Comparison of ENCODE assay signal across 16 mouse cellular contexts in the genomic region with DNA sequence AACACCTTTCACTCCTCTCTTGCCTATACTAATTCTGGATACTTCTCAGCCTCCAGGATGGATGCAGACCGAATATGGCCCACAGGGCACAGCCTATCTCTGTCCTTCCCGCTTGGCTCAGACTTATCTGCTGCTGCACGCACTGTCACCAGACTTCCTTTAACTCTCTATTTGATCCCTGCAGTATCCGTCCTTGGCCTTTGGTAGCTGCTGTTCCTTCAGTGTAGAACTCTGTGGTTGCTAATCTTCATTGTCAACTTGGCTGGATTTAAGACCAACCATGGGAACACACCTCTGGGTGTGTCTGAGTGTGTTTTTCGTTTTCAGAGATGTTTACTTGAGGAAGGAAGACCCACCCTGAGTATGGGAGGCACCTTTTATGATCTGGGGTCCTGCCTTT. TPM values are rescaled to one million over a fixed set of nuclear protein-coding genes. Genes with fewer than 3 reads are reported as not detected.
DNase-seq lines count a peak whose midpoint lies in the region; ATAC-seq and TF ChIP-seq lines count a peak whose summit lies in the region.
"Had no signal": no experiment of that assay in that cellular context is flagged by ENCODE, and none has a peak within 500 bp of the region (broad histone marks: within the 10 kb centered on the region; RNA-seq: fewer than 3 reads in every experiment).

No protein-coding gene starts in this region.

- 77% methylated on average over 5 of the region's 5 CpGs for WGBS in midbrain, postnatal 0 days
- 84% methylated on average over 5 of the region's 5 CpGs for WGBS in midbrain, embryonic 10.5 days

- no peak overlapping the region for H3K4me3 ChIP-seq in midbrain, postnatal 0 days (ENCODE audit: low read depth, low read length)
- H3K4me3 ChIP-seq in midbrain, embryonic 10.5 days, result no peak overlapping the region
- H3K4me3 ChIP-seq: stomach, embryonic 15.5 days had no signal

- no peak overlapping the region for H3K4me2 ChIP-seq in midbrain, postnatal 0 days (ENCODE audit: low read depth, low read length, poor library complexity, severe bottlenecking)
- H3K4me2 ChIP-seq: stomach, embryonic 15.5 days had no signal

- no peak for TF ChIP-seq CTCF in midbrain, postnatal 0 days (IDR thresholded peaks at IDR 0.05)

- H3K9ac ChIP-seq in midbrain, postnatal 0 days (replicated peaks; ENCODE audit: low read length, poor library complexity, severe bottlenecking), result no peak overlapping the region
- H3K9ac ChIP-seq: stomach, embryonic 15.5 days had no signal

- no peaks in the 10 kb centered on the region for H3K27me3 ChIP-seq in midbrain, postnatal 0 days (ENCODE audit: insufficient read depth, low read length)
- H3K27me3 ChIP-seq in midbrain, embryonic 10.5 days (ENCODE audit: low read depth, poor library complexity, severe bottlenecking), result no peaks in the 10 kb centered on the region
- H3K27me3 ChIP-seq: CH12.LX; stomach, embryonic 15.5 days had no signal

- H3K36me3 ChIP-seq in midbrain, postnatal 0 days (ENCODE audit: insufficient read depth, low read length), result no peaks in the 10 kb centered on the region
- H3K36me3 ChIP-seq in midbrain, embryonic 10.5 days, result no peaks in the 10 kb centered on the region
- H3K36me3 ChIP-seq: stomach, embryonic 15.5 days had no signal

- no peak overlapping the region for H3K27ac ChIP-seq in midbrain, postnatal 0 days (ENCODE audit: low read depth, low read length)
- H3K27ac ChIP-seq in midbrain, embryonic 10.5 days (replicated peaks), result no peak overlapping the region
- H3K27ac ChIP-seq: stomach, embryonic 15.5 days had no signal

- DNase-seq in lung, postnatal 10 days, result peak; percentile 33
- no peak for DNase-seq in lung, postnatal 4 days
- DNase-seq in lung, postnatal 36 days, result peak; percentile 64
- no peak for DNase-seq in midbrain, postnatal 0 days (ENCODE audit: low spot score)
- no peak for DNase-seq in left cerebral cortex, adult 18-20 months (ENCODE audit: low spot score in 2 of 2)
- no peak for DNase-seq in midbrain, embryonic 10.5 days (ENCODE audit: low spot score)
- DNase-seq: cerebellum, adult 8-10 months; gastrocnemius, postnatal 10 days; kidney, adult 9 months; midbrain, embryonic 14.5 days; thymus, postnatal 36 days had no signal

- no peaks in the 10 kb centered on the region for H3K4me1 ChIP-seq in midbrain, postnatal 0 days (ENCODE audit: insufficient read depth, low read length)
- H3K4me1 ChIP-seq in midbrain, embryonic 10.5 days, result peaks cover 20% of the 10 kb centered on the region

- peak; percentile 86 for ATAC-seq in common myeloid progenitor, adult 5-6 weeks (replicated peaks; ENCODE audit: low read depth, poor library complexity, severe bottlenecking)
- ATAC-seq in hematopoietic stem cell, adult 5-6 weeks (replicated peaks in 1 of 2; ENCODE audit: insufficient read depth in 1 of 2, low FRiP score in 2 of 2, low TSS enrichment in 1 of 2, low read depth in 1 of 2, poor library complexity in 2 of 2, severe bottlenecking in 2 of 2), result peak; percentile 18 to 55; a peak in 1 of 4 replicates
- ATAC-seq in midbrain, postnatal 0 days (ENCODE audit: low FRiP score), result no peak
- ATAC-seq: forebrain, embryonic 16.5 days had no signal

- no peaks in the 10 kb centered on the region for H3K9me3 ChIP-seq in midbrain, postnatal 0 days (ENCODE audit: low read length)
- no peaks in the 10 kb centered on the region for H3K9me3 ChIP-seq in midbrain, embryonic 10.5 days (replicated peaks)
- H3K9me3 ChIP-seq: stomach, embryonic 15.5 days had no signal

RNA-seq across cellular contexts. Expression of a gene that starts 47.5 kb away (rescaled TPM):
- total RNA-seq in common myeloid progenitor, adult 5-6 weeks (2017), result 107 and 115 TPM in 2 replicates
- total RNA-seq in hematopoietic stem cell, adult 5-6 weeks (2017), result 135 and 180 TPM in 2 replicates
- 39.1 and 63.2 TPM in 2 replicates for total RNA-seq in midbrain, postnatal 0 days (2014; rRNA removed)
- polyA plus RNA-seq in midbrain, postnatal 0 days (2015; fragmentation: Nextera tagmentation; extraction: Ambion mirVana), result 9.8 and 10.6 TPM in 2 replicates
- 10 to 100 TPM; 89.2 to 94.1 TPM for total RNA-seq in left cerebral cortex, adult 18-20 months (2021)
- polyA plus RNA-seq in midbrain, embryonic 10.5 days (2016; fragmentation: Nextera tagmentation; extraction: Ambion mirVana), result 8.5 and 11.8 TPM in 2 replicates

Comparison
In these comparisons a context has a peak if more than half of its experiments do, and no peak if none do; other contexts are left out.
1. DNase-seq: peak in lung, postnatal 10 days (single experiment) and lung, postnatal 36 days (single experiment); none in lung, postnatal 4 days (0 of 2), midbrain, postnatal 0 days (single experiment), left cerebral cortex, adult 18-20 months (0 of 2) and midbrain, embryonic 10.5 days (single experiment).